Mouse (Mus musculus): ENCODE results near the gene Tab1. TPM values are rescaled to one million over a fixed set of nuclear protein-coding genes. Genes with fewer than 3 reads are reported as not detected.

Gene Tab1
- total RNA-seq, 1 experiment = 16.6 TPM

DNA sequence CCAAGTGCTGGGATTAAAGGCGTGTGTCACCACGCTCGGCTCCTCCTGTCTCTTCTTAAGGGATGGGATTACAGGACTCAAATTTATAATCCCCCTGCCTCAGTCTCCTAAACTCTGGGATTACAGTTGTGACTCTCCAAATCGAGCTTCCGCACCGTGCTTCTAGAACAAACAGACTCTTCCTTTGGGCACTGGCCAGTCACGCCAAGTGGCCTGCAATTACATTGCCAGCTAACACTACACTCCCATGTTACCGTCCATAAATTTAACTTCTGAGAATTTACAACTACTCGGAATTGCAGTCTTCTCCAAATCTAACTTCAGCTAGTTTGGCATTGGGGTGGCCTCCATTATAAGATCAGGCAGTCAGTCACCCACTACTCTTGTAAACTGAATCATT is 475 bp upstream of the Tab1 start:
- in situ Hi-C loops (cut with MboI; ENCODE audit: low sequenced_read_pairs in 2 of 2, unreplicated experiment in 2 of 2) = no loop called here
- peaks cover 7% of the 10 kb centered on the region; the same call in 1 of the 2 replicates for H3K36me3 ChIP-seq (ENCODE audit: control insufficient read depth, insufficient read depth, low read length, poor library complexity, severe bottlenecking)
- H3K4me1 ChIP-seq (ENCODE audit: control insufficient read depth in 2 of 2, insufficient read depth in 2 of 2, low read length in 2 of 2, poor library complexity in 1 of 2) = peaks cover 1 to 11% of the 10 kb centered on the region in 2 experiments; a peak in 3 of 4 replicates
- H3K9ac ChIP-seq (ENCODE audit: insufficient read depth, low read depth, low read length, poor library complexity, severe bottlenecking) = peak overlapping the region; percentile 60; the same call in 1 of the 2 replicates
- peak overlapping the region; percentile 29 to 79 for H3K4me3 ChIP-seq (ENCODE audit: insufficient read depth in 1 of 2, low read depth in 1 of 2, low read length in 2 of 2, poor library complexity in 1 of 2, severe bottlenecking in 1 of 2)
- no peaks in the 10 kb centered on the region for H3K9me3 ChIP-seq (ENCODE audit: control insufficient read depth, insufficient read depth, low read depth, low read length)
- H3K27ac ChIP-seq (ENCODE audit: insufficient read depth, low read depth, low read length, poor library complexity, severe bottlenecking) = peak overlapping the region; percentile 36; the same call in 1 of the 2 replicates
- DNase-seq (ENCODE audit: low read depth, low spot score) = no peak
- TF ChIP-seq ZNF384 (IDR thresholded peaks at IDR 0.05; ENCODE audit: low read depth, low read length) (no peak), ZC3H11A (IDR thresholded peaks at IDR 0.05; ENCODE audit: borderline replicate concordance, low read depth, low read length) (no peak), CHD2 (IDR thresholded peaks at IDR 0.05; ENCODE audit: low read depth, low read length) (no peak), HCFC1 (IDR thresholded peaks at IDR 0.05; ENCODE audit: borderline replicate concordance, insufficient read depth, low read length) (no peak), MAFK (IDR thresholded peaks at IDR 0.05; ENCODE audit: insufficient read depth, low read depth, low read length) (no peak)

DNA sequence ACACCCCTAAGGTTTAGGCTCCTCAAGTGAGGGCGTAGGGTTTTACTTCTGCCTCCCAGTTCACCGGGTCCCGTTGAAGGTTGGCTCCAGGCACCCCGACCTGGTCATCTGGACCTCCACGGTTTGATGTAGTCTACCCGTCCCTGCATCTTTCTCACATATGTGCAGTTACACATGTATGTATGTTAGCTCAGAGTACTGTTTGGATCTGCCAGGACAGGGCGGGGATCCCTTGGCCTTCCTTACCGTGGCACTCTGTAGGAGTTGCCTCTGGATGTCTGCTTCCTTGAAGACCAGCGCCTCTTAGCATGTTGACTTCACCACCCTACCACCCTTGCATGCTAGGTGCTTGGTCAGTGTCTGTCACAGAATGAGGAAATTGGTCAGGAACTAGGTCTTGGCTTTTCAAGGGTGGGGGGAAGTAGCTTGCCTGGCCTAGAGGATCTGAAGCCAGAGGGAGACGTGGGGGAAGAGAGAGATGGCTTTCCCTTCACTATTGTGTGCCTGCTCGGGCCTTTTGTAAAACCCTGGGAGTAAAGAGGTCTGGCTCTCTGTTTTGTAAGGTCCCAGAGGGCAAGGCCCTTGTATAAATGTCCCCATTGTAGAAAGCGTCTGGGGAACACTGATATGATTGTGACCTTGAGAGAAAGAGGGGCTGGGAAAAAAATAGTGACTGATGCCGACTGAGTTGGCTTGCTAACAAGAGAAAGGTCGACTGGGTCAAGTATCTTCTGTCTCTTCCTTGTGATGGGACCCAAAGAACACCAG is 939 bp downstream of the Tab1 start:
- no peak for DNase-seq (ENCODE audit: low read depth, low spot score)
- no peaks in the 10 kb centered on the region for H3K9me3 ChIP-seq (ENCODE audit: control insufficient read depth, insufficient read depth, low read depth, low read length)
- no peak for TF ChIP-seq HCFC1 (IDR thresholded peaks at IDR 0.05; ENCODE audit: borderline replicate concordance, insufficient read depth, low read length)
- no peak for TF ChIP-seq MAFK (IDR thresholded peaks at IDR 0.05; ENCODE audit: insufficient read depth, low read depth, low read length)
- peak overlapping the region; percentile 94 for H3K9ac ChIP-seq (ENCODE audit: insufficient read depth, low read depth, low read length, poor library complexity, severe bottlenecking)
- in situ Hi-C loops (cut with MboI; ENCODE audit: low sequenced_read_pairs in 2 of 2, unreplicated experiment in 2 of 2) = no loop called here
- peaks cover 7% of the 10 kb centered on the region; the same call in 1 of the 2 replicates for H3K36me3 ChIP-seq (ENCODE audit: control insufficient read depth, insufficient read depth, low read length, poor library complexity, severe bottlenecking)
- peak overlapping the region; percentile 92 for H3K27ac ChIP-seq (ENCODE audit: insufficient read depth, low read depth, low read length, poor library complexity, severe bottlenecking)
- peak overlapping the region; percentile 79 to 92 for H3K4me3 ChIP-seq (ENCODE audit: insufficient read depth in 1 of 2, low read depth in 1 of 2, low read length in 2 of 2, poor library complexity in 1 of 2, severe bottlenecking in 1 of 2)
- H3K4me1 ChIP-seq (ENCODE audit: control insufficient read depth in 2 of 2, insufficient read depth in 2 of 2, low read length in 2 of 2, poor library complexity in 1 of 2) = peaks cover 1 to 11% of the 10 kb centered on the region in 2 experiments; a peak in 3 of 4 replicates

DNA sequence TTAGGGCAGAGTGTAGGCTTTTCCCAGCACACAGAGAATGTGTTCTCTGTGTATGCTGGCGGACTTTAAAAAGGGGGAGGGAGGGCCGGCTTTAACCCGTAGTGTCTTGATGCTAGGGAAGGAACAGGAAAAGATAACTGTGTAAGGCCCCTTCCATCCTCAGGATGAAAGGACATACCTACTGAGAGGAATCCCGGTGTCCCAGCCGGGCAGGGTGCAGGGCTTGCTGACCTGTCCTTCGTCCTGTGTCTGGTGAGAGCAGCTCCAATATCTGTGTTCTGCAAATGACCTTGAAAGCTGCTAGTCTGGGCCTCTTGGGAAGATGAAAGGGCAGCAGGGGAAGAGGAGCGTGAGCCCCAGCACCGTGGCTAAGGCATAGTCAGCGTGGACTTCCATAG is 1.5 kb downstream of the Tab1 start:
- Histone ChIP-seq H3K9ac (ENCODE audit: insufficient read depth, low read depth, low read length, poor library complexity, severe bottlenecking) (peak overlapping the region; percentile 94), H3K4me1 (ENCODE audit: control insufficient read depth in 2 of 2, insufficient read depth in 2 of 2, low read length in 2 of 2, poor library complexity in 1 of 2) (peaks cover 1 to 14% of the 10 kb centered on the region in 2 experiments; a peak in 3 of 4 replicates), H3K4me3 (ENCODE audit: insufficient read depth in 1 of 2, low read depth in 1 of 2, low read length in 2 of 2, poor library complexity in 1 of 2, severe bottlenecking in 1 of 2) (peak overlapping the region; percentile 79 to 92), H3K36me3 (ENCODE audit: control insufficient read depth, insufficient read depth, low read length, poor library complexity, severe bottlenecking) (peaks cover 7% of the 10 kb centered on the region; the same call in 1 of the 2 replicates), H3K9me3 (ENCODE audit: control insufficient read depth, insufficient read depth, low read depth, low read length) (no peaks in the 10 kb centered on the region), H3K27ac (ENCODE audit: insufficient read depth, low read depth, low read length, poor library complexity, severe bottlenecking) (peak overlapping the region; percentile 92; the same call in 1 of the 2 replicates)
- in situ Hi-C loops (cut with MboI; ENCODE audit: low sequenced_read_pairs in 2 of 2, unreplicated experiment in 2 of 2) = no loop called here
- DNase-seq (ENCODE audit: low read depth, low spot score) = no peak
- TF ChIP-seq HCFC1 (IDR thresholded peaks at IDR 0.05; ENCODE audit: borderline replicate concordance, insufficient read depth, low read length) (no peak), ZC3H11A (IDR thresholded peaks at IDR 0.05; ENCODE audit: borderline replicate concordance, low read depth, low read length) (no peak), MAFK (IDR thresholded peaks at IDR 0.05; ENCODE audit: insufficient read depth, low read depth, low read length) (no peak), ZNF384 (IDR thresholded peaks at IDR 0.05; ENCODE audit: low read depth, low read length) (no peak), CHD2 (IDR thresholded peaks at IDR 0.05; ENCODE audit: low read depth, low read length) (no peak)

DNA sequence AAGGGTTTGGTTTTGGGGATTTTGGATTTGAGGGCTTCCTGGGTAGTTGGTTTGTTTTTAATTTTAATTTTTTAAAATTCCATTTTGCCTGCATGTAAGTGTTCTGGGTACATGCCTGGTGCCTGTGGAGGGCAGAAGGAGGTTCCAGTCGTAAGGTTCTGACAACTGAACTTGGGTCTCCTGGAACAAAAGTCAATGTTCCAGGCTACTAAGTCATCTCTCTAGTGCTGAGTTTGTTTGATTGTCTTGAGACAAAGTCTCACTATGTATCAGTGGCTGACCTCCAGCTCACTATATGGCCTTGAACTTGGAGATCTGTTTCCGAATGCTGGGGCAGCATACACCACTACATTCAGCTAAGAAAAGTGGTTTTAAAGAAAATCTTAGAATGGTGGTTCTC is 2.6 kb downstream of the Tab1 start:
- DNase-seq (ENCODE audit: low read depth, low spot score) = no peak
- in situ Hi-C loops (cut with MboI; ENCODE audit: low sequenced_read_pairs in 2 of 2, unreplicated experiment in 2 of 2) = no loop called here
- Histone ChIP-seq H3K36me3 (ENCODE audit: control insufficient read depth, insufficient read depth, low read length, poor library complexity, severe bottlenecking) (peaks cover 7% of the 10 kb centered on the region; the same call in 1 of the 2 replicates), H3K27ac (ENCODE audit: insufficient read depth, low read depth, low read length, poor library complexity, severe bottlenecking) (no peak overlapping the region), H3K4me1 (ENCODE audit: control insufficient read depth in 2 of 2, insufficient read depth in 2 of 2, low read length in 2 of 2, poor library complexity in 1 of 2) (peaks cover 1 to 14% of the 10 kb centered on the region in 2 experiments; a peak in 3 of 4 replicates), H3K4me3 (ENCODE audit: insufficient read depth in 1 of 2, low read depth in 1 of 2, low read length in 2 of 2, poor library complexity in 1 of 2, severe bottlenecking in 1 of 2) (no peak overlapping the region), H3K9ac (ENCODE audit: insufficient read depth, low read depth, low read length, poor library complexity, severe bottlenecking) (no peak overlapping the region), H3K9me3 (ENCODE audit: control insufficient read depth, insufficient read depth, low read depth, low read length) (no peaks in the 10 kb centered on the region)
- TF ChIP-seq ZC3H11A (IDR thresholded peaks at IDR 0.05; ENCODE audit: borderline replicate concordance, low read depth, low read length) (no peak), MAFK (IDR thresholded peaks at IDR 0.05; ENCODE audit: insufficient read depth, low read depth, low read length) (no peak), HCFC1 (IDR thresholded peaks at IDR 0.05; ENCODE audit: borderline replicate concordance, insufficient read depth, low read length) (no peak), ZNF384 (IDR thresholded peaks at IDR 0.05; ENCODE audit: low read depth, low read length) (no peak), CHD2 (IDR thresholded peaks at IDR 0.05; ENCODE audit: low read depth, low read length) (no peak)

All from ES-E14 (cell line).